Mouse (Mus musculus): Measurements from ENCODE around the gene Mcur1. TPM values are rescaled to one million over a fixed set of nuclear protein-coding genes. Genes with fewer than 3 reads are reported as not detected.

Gene Mcur1
- polyA plus RNA-seq, 1 experiment: 13.5 TPM

DNA sequence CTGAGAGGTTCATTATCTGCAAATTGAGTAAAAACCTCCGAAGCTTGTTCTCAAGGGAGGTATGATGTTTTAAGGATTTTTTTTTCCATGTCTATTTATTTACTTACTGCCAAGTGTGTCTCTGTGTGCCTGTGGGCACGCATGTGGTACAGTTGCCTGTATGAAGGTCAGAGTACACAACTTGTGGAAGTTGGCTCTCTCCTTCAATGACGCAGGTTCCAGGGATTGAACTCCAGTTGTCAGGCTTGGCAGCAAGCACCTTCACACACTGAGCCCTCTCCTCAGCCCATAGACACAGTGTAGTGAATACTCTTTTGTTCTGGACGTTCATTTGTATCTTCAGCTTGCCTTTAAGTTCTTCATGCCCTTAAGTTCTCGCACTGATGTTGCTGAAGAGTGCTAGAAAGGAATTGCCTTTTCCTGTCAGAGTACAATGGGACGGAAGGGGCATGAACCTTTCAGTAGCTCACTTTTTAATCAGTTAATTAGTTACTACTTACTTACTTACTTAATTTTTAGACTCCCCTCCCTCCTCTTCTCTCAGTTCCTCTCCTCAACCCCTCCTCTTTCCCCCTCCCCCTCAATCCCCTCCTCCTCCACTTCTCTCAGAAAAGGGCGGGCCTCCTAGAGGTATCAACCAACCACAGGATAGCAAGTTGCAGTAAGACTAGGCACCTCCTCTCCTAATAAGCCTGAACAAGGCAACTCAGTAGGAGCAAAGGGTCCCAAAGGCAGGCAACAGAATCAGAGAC, 60.1 kb downstream of the Mcur1 start:
- Histone ChIP-seq H3K27ac (ENCODE audit: control insufficient read depth, insufficient read depth, low read depth, low read length, poor library complexity) (no peak overlapping the region), H3K4me1 (ENCODE audit: control insufficient read depth, insufficient read depth, low read length) (peaks cover 1% of the 10 kb centered on the region; the same call in 1 of the 2 replicates), H3K4me3 (replicated peaks; ENCODE audit: control insufficient read depth, low read depth, low read length) (no peak overlapping the region)
- WGBS: 74% methylated on average over 7 of the region's 7 CpGs
- TF ChIP-seq CTCF (IDR thresholded peaks at IDR 0.05; ENCODE audit: control insufficient read depth, insufficient read depth, low read length) (no peak), POLR2A (IDR thresholded peaks at IDR 0.05; ENCODE audit: borderline replicate concordance, control insufficient read depth, low read depth, low read length) (no peak)

DNA sequence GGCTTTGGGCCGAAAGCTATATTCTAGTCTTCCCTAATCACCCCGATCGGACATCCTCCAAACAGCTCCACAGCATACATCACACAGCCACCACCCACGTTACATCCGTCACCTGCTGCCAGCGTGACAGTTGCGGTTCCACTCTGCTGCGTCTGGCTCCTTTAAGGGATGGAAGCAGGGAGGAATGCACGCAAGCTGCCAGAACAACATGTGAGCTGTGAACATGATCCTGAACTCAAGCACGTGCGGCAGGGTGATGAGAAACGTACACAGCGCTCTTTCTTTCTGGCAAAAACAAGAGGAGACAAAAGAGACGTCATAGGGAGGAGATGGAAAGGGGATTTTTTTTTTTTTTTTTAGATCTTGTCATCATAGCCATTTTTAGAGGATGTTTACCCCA, 61.1 kb downstream of the Mcur1 start:
- WGBS: 86% methylated on average over 14 of the region's 14 CpGs
- no peak for TF ChIP-seq POLR2A (IDR thresholded peaks at IDR 0.05; ENCODE audit: borderline replicate concordance, control insufficient read depth, low read depth, low read length)
- no peak overlapping the region for H3K4me3 ChIP-seq (replicated peaks; ENCODE audit: control insufficient read depth, low read depth, low read length)
- no peak overlapping the region for H3K27ac ChIP-seq (ENCODE audit: control insufficient read depth, insufficient read depth, low read depth, low read length, poor library complexity)
- H3K4me1 ChIP-seq (ENCODE audit: control insufficient read depth, insufficient read depth, low read length): peaks cover 1% of the 10 kb centered on the region; the same call in 1 of the 2 replicates

DNA sequence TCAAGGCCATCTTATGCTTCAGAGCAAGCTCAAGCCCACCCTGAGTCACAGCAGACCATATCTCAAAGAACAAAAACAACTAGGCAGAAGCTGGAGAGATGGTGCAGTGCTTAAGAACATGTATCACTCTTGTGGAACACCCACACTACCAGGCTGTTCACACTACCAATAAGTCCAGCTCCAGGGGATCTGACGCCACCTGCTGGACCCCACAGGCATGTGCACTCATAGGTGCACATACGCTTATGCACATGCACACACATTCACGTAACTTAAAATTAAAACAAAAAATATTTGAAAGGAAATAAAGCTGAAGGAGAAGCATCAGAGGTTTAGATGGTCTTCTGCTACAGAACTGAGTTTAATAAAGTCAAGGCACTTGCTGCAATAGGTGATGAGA, 62.2 kb downstream of the Mcur1 start:
- Histone ChIP-seq H3K4me3 (replicated peaks; ENCODE audit: control insufficient read depth, low read depth, low read length) (no peak overlapping the region), H3K4me1 (ENCODE audit: control insufficient read depth, insufficient read depth, low read length) (peaks cover 1% of the 10 kb centered on the region; the same call in 1 of the 2 replicates), H3K27ac (ENCODE audit: control insufficient read depth, insufficient read depth, low read depth, low read length, poor library complexity) (no peak overlapping the region)
- TF ChIP-seq CTCF (IDR thresholded peaks at IDR 0.05; ENCODE audit: control insufficient read depth, insufficient read depth, low read length) (no peak), POLR2A (IDR thresholded peaks at IDR 0.05; ENCODE audit: borderline replicate concordance, control insufficient read depth, low read depth, low read length) (no peak)
- WGBS: 97% methylated on average over 3 of the region's 3 CpGs

DNA sequence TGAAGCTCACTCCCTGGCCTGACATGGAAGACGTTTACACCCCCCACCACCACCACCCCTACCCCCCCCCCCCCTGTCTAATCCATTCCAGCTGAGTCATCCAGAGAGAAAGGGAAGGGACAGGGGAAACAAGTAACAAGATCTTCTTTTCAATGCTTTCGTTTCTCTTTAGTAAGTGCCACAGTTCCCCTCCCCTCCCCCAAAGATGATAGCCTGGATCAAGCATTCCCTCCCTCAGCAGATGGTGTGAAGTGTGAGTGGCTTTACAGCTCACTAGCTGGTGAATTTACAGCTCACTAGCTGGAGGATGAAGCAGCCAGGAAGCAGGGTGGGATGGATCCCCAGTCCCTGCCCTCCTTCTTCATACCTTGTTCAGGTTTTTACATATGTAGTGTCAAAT, 63.3 kb downstream of the Mcur1 start:
- WGBS: 3% methylated on average over 2 of the region's 2 CpGs
- H3K4me3 ChIP-seq (replicated peaks; ENCODE audit: control insufficient read depth, low read depth, low read length): no peak overlapping the region
- no peak overlapping the region for H3K27ac ChIP-seq (ENCODE audit: control insufficient read depth, insufficient read depth, low read depth, low read length, poor library complexity)
- H3K4me1 ChIP-seq (ENCODE audit: control insufficient read depth, insufficient read depth, low read length): peaks cover 1% of the 10 kb centered on the region; the same call in 1 of the 2 replicates
- no peak for TF ChIP-seq POLR2A (IDR thresholded peaks at IDR 0.05; ENCODE audit: borderline replicate concordance, control insufficient read depth, low read depth, low read length)
- TF ChIP-seq CTCF (IDR thresholded peaks at IDR 0.05; ENCODE audit: control insufficient read depth, insufficient read depth, low read length): no peak

DNA sequence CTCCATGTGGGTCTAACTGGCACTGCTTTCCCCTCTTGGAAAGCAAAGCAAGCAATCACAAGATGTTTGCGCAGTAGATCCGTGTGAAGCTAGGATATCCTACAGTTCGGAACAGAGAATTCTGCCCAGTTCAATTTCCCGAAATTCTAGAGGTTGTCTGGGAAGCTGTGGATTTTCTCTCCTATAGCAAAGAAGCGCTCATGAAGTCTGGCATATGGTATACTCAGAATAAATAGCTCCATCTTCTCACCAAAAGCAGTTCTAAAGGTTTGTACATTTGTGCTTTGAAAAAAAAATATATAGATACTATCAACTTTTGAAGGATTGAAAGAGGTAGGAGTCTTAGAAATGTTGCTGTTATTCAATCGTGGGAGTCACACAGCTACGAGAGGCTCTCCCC, 64.3 kb downstream of the Mcur1 start:
- WGBS: 69% methylated on average over 7 of the region's 7 CpGs
- no peak for TF ChIP-seq POLR2A (IDR thresholded peaks at IDR 0.05; ENCODE audit: borderline replicate concordance, control insufficient read depth, low read depth, low read length)
- H3K27ac ChIP-seq (ENCODE audit: control insufficient read depth, insufficient read depth, low read depth, low read length, poor library complexity): no peak overlapping the region

DNA sequence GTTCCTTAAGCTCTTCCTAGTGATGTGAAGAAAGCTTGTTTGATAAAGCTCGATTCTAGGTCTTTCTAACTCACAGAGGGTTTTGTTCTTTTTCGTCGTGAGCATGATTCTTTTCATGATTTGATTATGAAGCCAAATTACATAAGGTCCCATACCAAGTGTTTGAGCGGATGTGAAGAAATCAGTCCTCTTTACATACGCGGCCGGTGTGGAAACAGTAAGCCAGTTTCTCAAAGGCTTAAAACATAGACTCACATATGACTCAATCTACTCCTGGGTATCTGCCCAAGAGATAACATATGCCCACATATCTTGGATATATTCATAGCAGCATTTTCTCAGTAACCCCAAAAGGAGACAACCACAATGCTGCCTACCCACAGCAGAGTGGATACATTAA, 66.3 kb downstream of the Mcur1 start:
- H3K4me1 ChIP-seq (ENCODE audit: control insufficient read depth, insufficient read depth, low read length): peaks cover 1% of the 10 kb centered on the region; the same call in 1 of the 2 replicates
- 51% methylated on average over 7 of the region's 7 CpGs for WGBS
- TF ChIP-seq POLR2A (IDR thresholded peaks at IDR 0.05; ENCODE audit: borderline replicate concordance, control insufficient read depth, low read depth, low read length) (no peak), CTCF (IDR thresholded peaks at IDR 0.05; ENCODE audit: control insufficient read depth, insufficient read depth, low read length) (no peak)
- peak overlapping the region; percentile 60; the same call in 1 of the 2 replicates for H3K27ac ChIP-seq (ENCODE audit: control insufficient read depth, insufficient read depth, low read depth, low read length, poor library complexity)
- H3K4me3 ChIP-seq (replicated peaks; ENCODE audit: control insufficient read depth, low read depth, low read length): no peak overlapping the region

More for the DNA sequence above, 64.3 kb downstream of the Mcur1 start:
- H3K4me3 ChIP-seq (replicated peaks; ENCODE audit: control insufficient read depth, low read depth, low read length): no peak overlapping the region
- peaks cover 1% of the 10 kb centered on the region; the same call in 1 of the 2 replicates for H3K4me1 ChIP-seq (ENCODE audit: control insufficient read depth, insufficient read depth, low read length)

DNA sequence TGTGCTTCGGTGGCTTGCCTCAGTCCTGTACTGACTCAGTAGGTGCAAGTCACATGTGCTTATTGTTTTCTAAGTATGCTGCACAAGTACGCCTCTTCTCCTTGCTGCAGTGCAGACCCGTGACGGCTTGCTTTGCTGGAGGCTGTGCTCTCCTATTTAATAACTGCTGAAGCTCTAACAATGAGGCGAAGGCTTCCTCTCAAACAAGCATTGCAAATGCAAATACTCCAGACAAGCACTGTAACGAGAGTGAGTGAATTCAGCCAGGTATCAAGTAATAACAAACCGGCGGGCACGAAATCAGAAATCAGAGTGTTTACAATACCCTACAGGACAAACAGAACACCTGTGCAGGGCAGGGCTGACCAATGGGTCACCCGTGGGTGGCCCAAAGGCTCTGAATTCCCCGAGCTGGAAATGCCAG, 66.9 kb downstream of the Mcur1 start:
- TF ChIP-seq CTCF (IDR thresholded peaks at IDR 0.05; ENCODE audit: control insufficient read depth, insufficient read depth, low read length): no peak
- no peak for TF ChIP-seq POLR2A (IDR thresholded peaks at IDR 0.05; ENCODE audit: borderline replicate concordance, control insufficient read depth, low read depth, low read length)
- Histone ChIP-seq H3K27ac (ENCODE audit: control insufficient read depth, insufficient read depth, low read depth, low read length, poor library complexity) (no peak overlapping the region), H3K4me1 (ENCODE audit: control insufficient read depth, insufficient read depth, low read length) (peaks cover 1% of the 10 kb centered on the region; the same call in 1 of the 2 replicates), H3K4me3 (replicated peaks; ENCODE audit: control insufficient read depth, low read depth, low read length) (no peak overlapping the region)
- 76% methylated on average over 11 of the region's 11 CpGs for WGBS

Other genes with a start within 250 kb of the Mcur1 start
- 2.6 and 9.7 TPM in 2 replicates for gene Sirt5, start 194.7 kb downstream of the Mcur1 start, polyA plus RNA-seq (2011; ENCODE audit: insufficient read depth, insufficient read length, low replicate concordance, missing spikeins)
- 69.6 and 80.5 TPM in 2 replicates for gene Nol7, start 161.8 kb downstream of the Mcur1 start, polyA plus RNA-seq (2011; ENCODE audit: insufficient read depth, insufficient read length, low replicate concordance, missing spikeins)
- gene Ranbp9, start 78.9 kb downstream of the Mcur1 start, polyA plus RNA-seq (2011; ENCODE audit: insufficient read depth, insufficient read length, low replicate concordance, missing spikeins): 13.0 and 16.7 TPM in 2 replicates
- 0.45 TPM in 1 of 2 replicates, not detected in the other for gene Rnf182, start 55.5 kb upstream of the Mcur1 start, polyA plus RNA-seq (2011; ENCODE audit: insufficient read depth, insufficient read length, low replicate concordance, missing spikeins)
- gene Cd83, start 224.6 kb upstream of the Mcur1 start, polyA plus RNA-seq (2011; ENCODE audit: insufficient read depth, insufficient read length, low replicate concordance, missing spikeins): 3.3 and 5.8 TPM in 2 replicates

Measured in bone marrow, adult 2 months (tissue).